Mouse (Mus musculus) heart, adult 2 months (tissue): ENCODE measurements around the gene Usp21.

ENCODE experiments used
- CTCF ChIP-seq: fragments of 200-600 bp; IDR thresholded peaks from 2 replicates; pipeline ENCODE4 v1.8.1; 2022; ENCODE audit warnings: antibody characterized with exemption, mild to moderate bottlenecking, moderate library complexity
- EP300 ChIP-seq: fragments of 200-500 bp; IDR thresholded peaks from 2 replicates; pipeline ENCODE4 v1.6.1; 2011; ENCODE audit warnings: low read depth, low read length, control low read depth; ENCODE audit not compliant: insufficient read depth

- no peak for TF ChIP-seq EP300
- TF ChIP-seq CTCF = no peak
Measured at GRCm38 (mm10) chr1:171274171-171274570, 13.6 kb downstream of the Usp21 start.
